Mouse (Mus musculus): ENCODE results near the gene Tab1. TPM values are rescaled to one million over a fixed set of nuclear protein-coding genes. Genes with fewer than 3 reads are reported as not detected.

The Tab1 gene
- polyA plus RNA-seq, 1 experiment from 2014 or later: 33.1 TPM

GRCm38 (mm10) chr15:80206057-80206565, 73.2 kb downstream of the Tab1 start:
- Histone ChIP-seq H3K4me1 (ENCODE audit: control insufficient read depth, insufficient read depth, low read length) (no peaks in the 10 kb centered on the region), H3K27me3 (replicated peaks; ENCODE audit: control insufficient read depth, insufficient read depth, low read length) (no peaks in the 10 kb centered on the region), H3K4me3 (ENCODE audit: low read depth, low read length) (no peak overlapping the region), H3K4me2 (ENCODE audit: low read length) (no peak overlapping the region), H3K9me3 (replicated peaks; ENCODE audit: control insufficient read depth, low read length) (no peaks in the 10 kb centered on the region), H3K36me3 (ENCODE audit: control insufficient read depth, insufficient read depth, low read length) (peaks cover 2% of the 10 kb centered on the region; the same call in 1 of the 2 replicates), H3K9ac (ENCODE audit: low read length) (no peak overlapping the region), H3K27ac (ENCODE audit: low read depth, low read length) (no peak overlapping the region)
- 89% methylated on average over 3 of the region's 3 CpGs for WGBS
- ATAC-seq (no peak), DNase-seq (ENCODE audit: low spot score) (no peak)

GRCm38 (mm10) chr15:80208446-80208845, 75.5 kb downstream of the Tab1 start:
- H3K4me1 ChIP-seq (ENCODE audit: control insufficient read depth, insufficient read depth, low read length): no peaks in the 10 kb centered on the region
- H3K4me2 ChIP-seq (ENCODE audit: low read length): no peak overlapping the region
- 12% methylated on average over 4 of the region's 4 CpGs for WGBS
- peaks cover 19% of the 10 kb centered on the region for H3K36me3 ChIP-seq (ENCODE audit: control insufficient read depth, insufficient read depth, low read length)
- no peak overlapping the region for H3K9ac ChIP-seq (ENCODE audit: low read length)
- no peak overlapping the region for H3K4me3 ChIP-seq (ENCODE audit: low read depth, low read length)
- ATAC-seq (no peak), DNase-seq (ENCODE audit: low spot score) (no peak)
- no peaks in the 10 kb centered on the region for H3K27me3 ChIP-seq (replicated peaks; ENCODE audit: control insufficient read depth, insufficient read depth, low read length)
- H3K9me3 ChIP-seq (replicated peaks; ENCODE audit: control insufficient read depth, low read length): no peaks in the 10 kb centered on the region
- no peak overlapping the region for H3K27ac ChIP-seq (ENCODE audit: low read depth, low read length)

Other genes starting within 250 kb of the Tab1 start
- gene Apobec3, start 241.5 kb upstream of the Tab1 start, polyA plus RNA-seq (2014; fragmentation: Nextera tagmentation; extraction: Ambion mirVana): 4.8 and 5.6 TPM in 2 replicates
- 1.6 and 2.1 TPM in 2 replicates for gene Cbx7, start 162.0 kb upstream of the Tab1 start, polyA plus RNA-seq (2014; fragmentation: Nextera tagmentation; extraction: Ambion mirVana)
- gene Pdgfb, start 118.2 kb upstream of the Tab1 start, polyA plus RNA-seq (2014; fragmentation: Nextera tagmentation; extraction: Ambion mirVana): 2.7 and 3.4 TPM in 2 replicates
- gene Syngr1, start 41.8 kb upstream of the Tab1 start, polyA plus RNA-seq (2014; fragmentation: Nextera tagmentation; extraction: Ambion mirVana): 28.8 and 30.1 TPM in 2 replicates
- 768 and 902 TPM in 2 replicates for gene Rpl3, start 41.3 kb upstream of the Tab1 start, polyA plus RNA-seq (2014; fragmentation: Nextera tagmentation; extraction: Ambion mirVana)
- gene Mgat3, start 40.6 kb downstream of the Tab1 start, polyA plus RNA-seq (2014; fragmentation: Nextera tagmentation; extraction: Ambion mirVana): 11.7 and 12.5 TPM in 2 replicates
- gene Mief1, start 100.9 kb downstream of the Tab1 start, polyA plus RNA-seq (2014; fragmentation: Nextera tagmentation; extraction: Ambion mirVana): 28.3 and 37.0 TPM in 2 replicates
- not detected in 2 replicates for gene AC140267.1, start 102.7 kb downstream of the Tab1 start, polyA plus RNA-seq (2014; fragmentation: Nextera tagmentation; extraction: Ambion mirVana)
- 133 and 140 TPM in 2 replicates for gene Atf4, start 122.1 kb downstream of the Tab1 start, polyA plus RNA-seq (2014; fragmentation: Nextera tagmentation; extraction: Ambion mirVana)
- gene Rps19bp1, start 131.2 kb downstream of the Tab1 start, polyA plus RNA-seq (2014; fragmentation: Nextera tagmentation; extraction: Ambion mirVana): 71.1 and 78.0 TPM in 2 replicates
- gene Cacna1i, start 154.1 kb downstream of the Tab1 start, polyA plus RNA-seq (2014; fragmentation: Nextera tagmentation; extraction: Ambion mirVana): 0.46 and 0.51 TPM in 2 replicates

Measured in forebrain, embryonic 14.5 days (tissue).